Mouse (Mus musculus): ENCODE measurements around the gene Rrad. TPM values are rescaled to one million over a fixed set of nuclear protein-coding genes. Genes with fewer than 3 reads are reported as not detected.
"Not testable (repeated sequence)": the region's sequence is repeated elsewhere in the genome, so short reads cannot be mapped to it uniquely, and the experiment has no call there.

The Rrad gene
- total RNA-seq (2021) = 1 to 10 TPM; 2.0 to 2.1 TPM
- long read RNA-seq, experiment 1 = 0 reads
- long read RNA-seq, experiment 2, partial matches to known transcripts = 0 of 1 reads
- long read RNA-seq, experiment 2, other reads (novel, unspliced or antisense) = 0 of 1 reads

GRCm38 (mm10) chr8:104630981-104631663 lies at the start of gene Rrad:
Gene Rrad (minus strand): TSS chr8:104631327.
- peak in 1 of 2 experiments; percentile 12 for DNase-seq (ENCODE audit: low spot score in 2 of 2)
- Histone ChIP-seq H3K27ac (peak within 1 kb of the TSS; percentile 57), H3K4me3 (peak within 1 kb of the TSS; percentile 44)
- no peak for TF ChIP-seq CTCF (conservative IDR thresholded peaks at IDR 0.05)

GRCm38 (mm10) chr8:104655614-104656013 lies 24.5 kb upstream of the Rrad start:
- H3K27ac ChIP-seq = no peak overlapping the region
- TF ChIP-seq CTCF (conservative IDR thresholded peaks at IDR 0.05) = no peak
- no peak for DNase-seq (ENCODE audit: low spot score in 2 of 2)
- H3K4me3 ChIP-seq = no peak overlapping the region

- H3K27ac ChIP-seq = no peak overlapping the region
- DNase-seq (ENCODE audit: low spot score in 2 of 2) = peak; percentile 83 to 86
- H3K4me3 ChIP-seq = no peak overlapping the region
- peak; percentile 94 for TF ChIP-seq CTCF (conservative IDR thresholded peaks at IDR 0.05)
These were observed 23.9 kb upstream of the Rrad start for GRCm38 (mm10) chr8:104654984-104655383.

- not testable (repeated sequence) for H3K27ac ChIP-seq; H3K4me3 ChIP-seq; DNase-seq (ENCODE audit: low spot score in 2 of 2)
- TF ChIP-seq CTCF (conservative IDR thresholded peaks at IDR 0.05) = peak; percentile 39
These were observed 13.1 kb upstream of the Rrad start for GRCm38 (mm10) chr8:104644187-104644586.

GRCm38 (mm10) chr8:104642324-104642654 lies 11.2 kb upstream of the Rrad start:
- TF ChIP-seq CTCF (conservative IDR thresholded peaks at IDR 0.05) = no peak
- H3K4me3 ChIP-seq = peak overlapping the region; percentile 97
- H3K27ac ChIP-seq = peak overlapping the region; percentile 97
- no peak for DNase-seq (ENCODE audit: low spot score in 2 of 2)

GRCm38 (mm10) chr8:104641426-104642323 lies 10.5 kb upstream of the Rrad start, which contains the start of gene Ciao2b:
Gene Ciao2b (minus strand): TSS chr8:104641965.
- Histone ChIP-seq H3K27ac (peak within 1 kb of the TSS; percentile 97), H3K4me3 (peak within 1 kb of the TSS; percentile 97)
- peak; percentile 28 for TF ChIP-seq CTCF (conservative IDR thresholded peaks at IDR 0.05)
- DNase-seq (ENCODE audit: low spot score in 2 of 2) = peak; percentile 89 to 91

GRCm38 (mm10) chr8:104640831-104641370 lies 9.8 kb upstream of the Rrad start:
- H3K27ac ChIP-seq = peak overlapping the region; percentile 97; the same call in 1 of the 2 replicates
- no peak for DNase-seq (ENCODE audit: low spot score in 2 of 2)

GRCm38 (mm10) chr8:104640241-104640640 lies 9.1 kb upstream of the Rrad start:
- TF ChIP-seq CTCF (conservative IDR thresholded peaks at IDR 0.05) = no peak
- Histone ChIP-seq H3K4me3 (no peak overlapping the region; the same call in 1 of the 2 replicates), H3K27ac (no peak overlapping the region)
- no peak for DNase-seq (ENCODE audit: low spot score in 2 of 2)

More at GRCm38 (mm10) chr8:104640831-104641370, 9.8 kb upstream of the Rrad start:
- no peak for TF ChIP-seq CTCF (conservative IDR thresholded peaks at IDR 0.05)
- H3K4me3 ChIP-seq = peak overlapping the region; percentile 97

- TF ChIP-seq CTCF (conservative IDR thresholded peaks at IDR 0.05) = no peak
- H3K4me3 ChIP-seq = no peak overlapping the region
- no peak overlapping the region for H3K27ac ChIP-seq
- no peak for DNase-seq (ENCODE audit: low spot score in 2 of 2)
These were observed 6.9 kb upstream of the Rrad start for GRCm38 (mm10) chr8:104638010-104638409.

GRCm38 (mm10) chr8:104635004-104635710 lies 4.0 kb upstream of the Rrad start:
- no peak for TF ChIP-seq CTCF (conservative IDR thresholded peaks at IDR 0.05)
- no peak overlapping the region for H3K27ac ChIP-seq
- no peak for DNase-seq (ENCODE audit: low spot score in 2 of 2)
- no peak overlapping the region for H3K4me3 ChIP-seq

- DNase-seq (ENCODE audit: low spot score in 2 of 2) = no peak
These were observed 2.1 kb upstream of the Rrad start for GRCm38 (mm10) chr8:104633156-104633744.

GRCm38 (mm10) chr8:104632486-104632885 lies 1.4 kb upstream of the Rrad start:
- Histone ChIP-seq H3K4me3 (no peak overlapping the region), H3K27ac (no peak overlapping the region; the same call in 1 of the 2 replicates)
- TF ChIP-seq CTCF (conservative IDR thresholded peaks at IDR 0.05) = no peak
- peak in 1 of 2 experiments; percentile 37 for DNase-seq (ENCODE audit: low spot score in 2 of 2)

More at GRCm38 (mm10) chr8:104633156-104633744, 2.1 kb upstream of the Rrad start:
- Histone ChIP-seq H3K4me3 (no peak overlapping the region), H3K27ac (no peak overlapping the region)
- no peak for TF ChIP-seq CTCF (conservative IDR thresholded peaks at IDR 0.05)

Measured in layer of hippocampus, adult 2 months (tissue).